Mouse (Mus musculus) hindbrain, postnatal 0 days (tissue): ENCODE results near the gene Dkk2. TPM values are rescaled to one million over a fixed set of nuclear protein-coding genes. Genes with fewer than 3 reads are reported as not detected.

ENCODE experiments used
- ATAC-seq: fragments of 200-750 bp; cut with Nextera tagmentation; 2 replicates; pipeline ENCODE4 v1.8.0; 2017; ENCODE audit warnings: mild to moderate bottlenecking, moderate TSS enrichment, moderate library complexity
- DNase-seq: peaks from one replicate; pipeline ENCODE4 v3.0.0-alpha.2; 2015; ENCODE audit warnings: low spot score
- H3K27ac ChIP-seq: fragments of 300-500 bp; sonication (generic); 2 replicates; pipeline ENCODE4 v1.5.1; 2014; ENCODE audit warnings: mild to moderate bottlenecking
- H3K27me3 ChIP-seq: fragments of 300-500 bp; sonication (generic); 2 replicates; pipeline ENCODE4 v1.6.1; 2014; ENCODE audit warnings: low read length, mixed read lengths; ENCODE audit not compliant: insufficient read depth
- H3K36me3 ChIP-seq: fragments of 300-500 bp; sonication (generic); 2 replicates; pipeline ENCODE4 v1.6.1; 2014; ENCODE audit warnings: low read length, mixed read lengths; ENCODE audit not compliant: insufficient read depth
- H3K4me1 ChIP-seq: fragments of 300-500 bp; sonication (generic); 2 replicates; pipeline ENCODE4 v1.6.1; 2014; ENCODE audit warnings: antibody characterized with exemption, low read length, mixed read lengths; ENCODE audit not compliant: insufficient read depth
- H3K4me2 ChIP-seq: fragments of 300-500 bp; sonication (generic); 2 replicates; pipeline ENCODE4 v1.6.1; 2014; ENCODE audit warnings: low read depth, mild to moderate bottlenecking, low read length, moderate library complexity, mixed read lengths
- H3K4me3 ChIP-seq: fragments of 300-500 bp; sonication (generic); 2 replicates; pipeline ENCODE4 v1.5.1; 2014; ENCODE audit warnings: low read length
- H3K9ac ChIP-seq: fragments of 300-500 bp; sonication (generic); replicated peaks from 2 replicates; pipeline ENCODE4 v1.6.1; 2014; ENCODE audit warnings: mild to moderate bottlenecking, low read length, moderate library complexity, mixed read lengths
- H3K9me3 ChIP-seq: fragments of 300-500 bp; sonication (generic); 2 replicates; pipeline ENCODE4 v1.6.1; 2016; ENCODE audit warnings: low read length, mixed read lengths
- CTCF ChIP-seq: IDR thresholded peaks from 2 replicates; pipeline ENCODE4 v1.5.1; 2016; ENCODE audit warnings: antibody characterized with exemption, control low read depth, low read depth
- WGBS: fragments of 180-500 bp; shearing (Covaris S2); extraction: QIAGEN DNeasy Blood & Tissue Kit; methylation state at CpG from one replicate; pipeline ENCODE4 v1.1.7; 2014; 5-methylcytosine and 5-hydroxymethylcytosine counted together
- polyA plus RNA-seq: library from polyadenylated mRNA; unstranded; fragments of >200 nt; fragmentation: Nextera tagmentation; extraction: Ambion mirVana; gene quantifications from 2 replicates; pipeline ENCODE4 v1.2.1, GENCODE M21; 2015
- total RNA-seq: library from RNA; depleted of rRNA; stranded (reverse); fragments of >200 nt; gene quantifications from 2 replicates; pipeline ENCODE4 v1.2.3, GENCODE M21; 2014

Dkk2 gene
- total and polyA plus RNA-seq, 2 experiments from 2014 or later, result 1.2 to 1.7 TPM

DNA sequence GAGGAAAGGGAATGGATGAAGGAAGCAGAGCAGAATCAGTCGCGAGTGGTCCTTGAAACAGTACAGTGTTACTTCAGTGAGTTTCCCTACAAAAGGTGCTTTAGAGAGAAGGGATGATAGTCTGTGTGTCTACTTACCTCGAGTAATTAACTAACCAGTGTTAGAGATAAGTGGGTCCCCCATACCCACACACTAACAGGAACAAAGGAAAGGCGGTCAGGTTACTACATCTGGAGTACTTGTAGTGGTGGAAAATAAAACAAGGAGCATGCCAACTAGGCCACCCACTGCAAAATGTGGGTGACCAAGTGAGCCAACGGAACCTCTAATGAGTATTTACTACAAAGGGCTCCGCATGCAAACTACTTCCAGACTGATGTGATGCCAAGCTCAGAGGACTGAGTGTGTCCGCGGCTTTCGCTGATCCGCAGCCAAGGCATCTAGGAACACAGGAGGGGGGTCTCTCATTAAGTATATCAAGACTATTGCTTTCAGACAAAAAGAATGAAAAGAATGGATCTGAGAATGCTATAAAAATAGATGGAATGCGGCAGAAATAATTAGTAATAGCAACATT lies 52.8 kb downstream of the Dkk2 start:
- Histone ChIP-seq H3K4me1 (no peaks in the 10 kb centered on the region), H3K4me2 (no peak overlapping the region), H3K4me3 (no peak overlapping the region), H3K27me3 (no peaks in the 10 kb centered on the region), H3K36me3 (no peaks in the 10 kb centered on the region), H3K9me3 (no peaks in the 10 kb centered on the region), H3K9ac (no peak overlapping the region), H3K27ac (no peak overlapping the region)
- 63% methylated on average over 11 of the region's 11 CpGs for WGBS
- TF ChIP-seq CTCF, result no peak
- peak; percentile 23 for DNase-seq
- no peak for ATAC-seq

DNA sequence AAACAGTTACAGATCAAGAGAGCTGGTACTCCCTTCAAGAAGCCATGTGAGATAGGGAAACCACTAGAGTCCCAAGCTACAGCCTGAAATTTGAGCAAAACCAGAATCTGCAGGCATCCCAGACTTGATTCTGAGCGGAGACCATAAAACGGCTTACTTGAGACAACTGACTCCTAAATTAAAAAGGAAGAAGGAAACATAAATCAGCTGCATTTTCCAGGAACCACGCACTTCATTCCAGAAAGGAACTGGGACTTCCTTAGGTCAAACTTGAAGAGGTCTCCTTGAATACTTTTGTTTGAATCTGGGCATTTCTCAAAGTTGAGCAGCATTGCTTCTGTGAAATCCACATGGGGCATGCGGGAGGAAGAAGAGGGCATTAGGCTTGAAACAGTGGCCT lies 55.9 kb downstream of the Dkk2 start:
- H3K9ac ChIP-seq, result no peak overlapping the region
- no peak overlapping the region for H3K4me3 ChIP-seq
- no peaks in the 10 kb centered on the region for H3K36me3 ChIP-seq
- no peak for ATAC-seq
- H3K4me2 ChIP-seq, result no peak overlapping the region
- DNase-seq, result no peak
- H3K27me3 ChIP-seq, result no peaks in the 10 kb centered on the region
- H3K27ac ChIP-seq, result no peak overlapping the region
- no peak for TF ChIP-seq CTCF
- WGBS, result 84% methylated on average over 4 of the region's 4 CpGs
- H3K9me3 ChIP-seq, result no peaks in the 10 kb centered on the region
- no peaks in the 10 kb centered on the region for H3K4me1 ChIP-seq

DNA sequence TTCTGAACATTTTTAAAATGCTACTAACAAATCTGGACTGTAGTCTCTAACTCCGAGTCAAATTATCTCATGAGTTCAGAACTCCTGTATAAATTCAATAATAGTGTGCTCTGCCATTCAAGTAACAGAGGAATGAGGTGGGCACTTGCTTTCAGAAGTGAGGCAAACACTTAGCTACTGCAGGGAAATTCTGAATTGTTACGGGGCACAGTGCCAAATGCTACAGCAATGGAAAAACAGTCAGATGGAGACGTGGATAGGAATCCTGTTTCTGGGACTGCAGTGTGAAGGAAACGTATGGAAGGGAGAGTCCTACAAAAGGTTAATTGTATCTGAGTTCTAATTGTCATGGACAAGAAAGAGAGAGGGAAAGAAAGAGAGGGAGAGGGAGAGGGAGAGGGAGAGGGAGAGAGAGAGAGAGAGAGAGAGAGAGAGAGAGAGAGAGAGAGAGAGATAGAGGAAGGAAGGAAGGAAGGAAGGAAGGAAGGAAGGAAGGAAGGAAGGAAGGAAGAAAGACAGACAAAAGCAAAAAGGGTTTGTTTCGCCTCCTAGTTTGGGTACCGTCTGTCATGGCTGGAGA lies 64.4 kb downstream of the Dkk2 start:
- Histone ChIP-seq H3K27me3 (no peaks in the 10 kb centered on the region), H3K9me3 (no peaks in the 10 kb centered on the region), H3K27ac (no peak overlapping the region), H3K4me2 (no peak overlapping the region), H3K36me3 (no peaks in the 10 kb centered on the region), H3K4me3 (no peak overlapping the region), H3K9ac (no peak overlapping the region), H3K4me1 (no peaks in the 10 kb centered on the region)
- no peak for TF ChIP-seq CTCF
- no peak for DNase-seq
- ATAC-seq, result no peak
- 63% methylated on average over 6 of the region's 6 CpGs for WGBS

DNA sequence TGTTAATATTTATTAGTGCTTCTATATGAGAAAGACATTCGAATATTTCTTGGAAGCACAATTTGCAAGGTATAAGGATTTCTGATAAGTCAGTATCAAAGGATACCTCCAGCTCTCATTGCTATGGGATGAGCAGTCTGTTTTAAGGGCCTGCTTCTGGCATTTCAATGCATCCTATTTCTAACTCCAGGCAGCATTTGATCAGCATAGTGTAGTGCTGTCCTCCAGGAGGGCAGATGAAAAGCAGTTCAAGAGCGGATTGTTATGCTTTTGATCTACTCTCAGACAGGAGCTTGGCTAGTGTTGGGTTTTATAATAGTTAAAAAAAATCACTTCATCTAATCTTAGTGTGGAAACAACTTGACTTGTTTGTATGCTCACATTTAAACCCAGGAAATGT lies 73.7 kb downstream of the Dkk2 start:
- Histone ChIP-seq H3K9me3 (no peaks in the 10 kb centered on the region), H3K36me3 (no peaks in the 10 kb centered on the region), H3K4me2 (no peak overlapping the region), H3K27me3 (no peaks in the 10 kb centered on the region), H3K4me1 (no peaks in the 10 kb centered on the region), H3K9ac (no peak overlapping the region), H3K27ac (no peak overlapping the region), H3K4me3 (no peak overlapping the region)
- ATAC-seq, result no peak
- whole genome bisulfite sequencing, result 83% methylated on average over 2 of the region's 2 CpGs
- DNase-seq, result no peak
- TF ChIP-seq CTCF, result no peak

DNA sequence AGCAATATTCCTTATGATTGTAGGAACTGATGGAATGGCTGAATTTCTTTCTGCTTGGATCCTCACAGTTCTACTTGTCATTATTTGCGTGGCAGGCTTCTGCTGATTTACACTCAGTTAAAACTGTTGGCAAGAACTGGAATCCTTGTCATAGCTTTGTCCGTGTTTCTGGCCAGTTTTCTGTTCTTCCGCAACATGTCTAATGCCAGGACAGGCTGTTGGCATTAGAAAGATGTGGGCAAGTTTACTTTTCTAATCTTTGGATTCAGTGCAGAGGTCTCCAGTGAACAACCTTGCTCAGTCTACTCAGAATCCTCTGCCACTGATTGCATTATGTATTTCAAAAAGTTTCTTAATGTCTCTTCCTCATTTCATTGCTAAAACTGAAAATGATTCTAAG lies 83.8 kb downstream of the Dkk2 start:
- Histone ChIP-seq H3K27me3 (no peaks in the 10 kb centered on the region), H3K4me3 (no peak overlapping the region), H3K4me1 (no peaks in the 10 kb centered on the region), H3K9me3 (no peaks in the 10 kb centered on the region), H3K27ac (no peak overlapping the region), H3K36me3 (no peaks in the 10 kb centered on the region), H3K4me2 (no peak overlapping the region), H3K9ac (no peak overlapping the region)
- 77% methylated on average over 3 of the region's 3 CpGs for WGBS
- no peak for TF ChIP-seq CTCF
- no peak for ATAC-seq
- DNase-seq, result no peak

DNA sequence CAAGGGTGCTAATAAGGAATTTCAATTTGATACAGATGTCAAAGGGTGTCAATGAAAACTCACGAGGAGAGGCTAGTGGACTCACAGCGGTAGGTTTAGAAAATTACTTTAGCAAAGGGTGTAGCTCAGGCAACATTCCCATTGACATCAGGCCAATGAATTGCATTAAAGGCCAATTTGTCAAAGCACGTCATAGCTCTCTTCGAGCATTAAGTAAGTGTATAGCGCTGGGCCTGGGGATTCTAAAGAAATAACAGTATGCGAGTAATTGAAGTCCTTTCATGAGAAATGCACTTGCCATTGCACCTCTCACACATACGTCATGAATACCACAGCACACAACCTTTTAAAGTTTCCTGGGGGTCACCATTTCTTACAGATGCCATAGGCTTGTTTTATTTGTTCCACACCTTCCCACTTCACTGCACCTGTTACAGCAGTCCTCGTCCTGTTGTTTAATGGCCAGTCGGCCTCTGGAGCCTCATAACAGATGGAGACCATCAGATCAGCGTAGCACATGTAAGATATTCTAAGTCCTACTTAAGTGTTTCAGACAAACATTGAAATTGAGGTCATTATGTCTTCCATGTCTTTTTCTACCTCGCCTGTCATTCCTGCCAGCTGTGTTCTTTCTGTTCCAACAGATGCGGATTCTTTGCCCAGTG lies 101.9 kb downstream of the Dkk2 start:
- H3K27me3 ChIP-seq, result no peaks in the 10 kb centered on the region
- H3K4me3 ChIP-seq, result no peak overlapping the region
- H3K9me3 ChIP-seq, result no peaks in the 10 kb centered on the region
- no peak for ATAC-seq
- no peak for DNase-seq
- H3K4me2 ChIP-seq, result no peak overlapping the region
- H3K9ac ChIP-seq, result no peak overlapping the region
- no peaks in the 10 kb centered on the region for H3K4me1 ChIP-seq
- no peak for TF ChIP-seq CTCF
- no peaks in the 10 kb centered on the region for H3K36me3 ChIP-seq
- WGBS, result 79% methylated on average over 12 of the region's 12 CpGs
- H3K27ac ChIP-seq, result no peak overlapping the region

DNA sequence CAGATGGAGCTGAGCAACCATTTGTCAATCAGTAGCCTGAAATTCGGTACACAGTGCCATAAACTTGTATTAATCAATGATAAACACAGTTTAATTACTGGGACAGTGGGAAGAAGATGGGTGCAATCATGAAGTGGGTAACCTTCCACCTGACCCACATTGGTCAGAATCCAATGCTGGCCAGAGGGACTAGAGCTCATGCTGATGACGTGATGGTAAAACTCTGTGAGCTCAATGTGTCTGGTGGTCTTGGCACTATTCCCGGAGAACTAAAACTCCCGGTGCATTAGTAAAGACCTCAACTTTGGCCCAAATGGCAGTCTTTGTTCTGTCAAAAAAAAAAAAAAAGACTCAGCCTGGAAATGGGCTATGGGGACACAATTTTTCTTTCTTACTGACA lies 116.9 kb downstream of the Dkk2 start:
- H3K36me3 ChIP-seq, result no peaks in the 10 kb centered on the region
- peak; percentile 10 for DNase-seq
- 40% methylated on average over 4 of the region's 4 CpGs for WGBS

More for the DNA sequence above, 116.9 kb downstream of the Dkk2 start:
- Histone ChIP-seq H3K4me1 (no peaks in the 10 kb centered on the region), H3K4me2 (no peak overlapping the region), H3K9me3 (no peaks in the 10 kb centered on the region), H3K27me3 (no peaks in the 10 kb centered on the region), H3K27ac (no peak overlapping the region), H3K4me3 (no peak overlapping the region), H3K9ac (no peak overlapping the region)
- no peak for ATAC-seq
- no peak for TF ChIP-seq CTCF
